Mouse (Mus musculus) midbrain, embryonic 15.5 days (tissue): ENCODE measurements around the gene Fam131b. TPM values are rescaled to one million over a fixed set of nuclear protein-coding genes. Genes with fewer than 3 reads are reported as not detected.

Source experiments
- ATAC-seq: fragments of 200-750 bp; cut with Nextera tagmentation; replicated peaks from 2 replicates; pipeline ENCODE4 v1.8.0; 2017; ENCODE audit warnings: moderate TSS enrichment
- H3K27ac ChIP-seq: fragments of 300-500 bp; sonication (generic); 2 replicates; pipeline ENCODE4 v1.5.1; 2015; ENCODE audit warnings: mild to moderate bottlenecking, inconsistent platforms
- H3K27me3 ChIP-seq: fragments of 300-500 bp; sonication (generic); replicated peaks from 2 replicates; pipeline ENCODE4 v1.6.1; 2015; ENCODE audit warnings: inconsistent platforms
- H3K36me3 ChIP-seq: fragments of 300-500 bp; sonication (generic); replicated peaks from 2 replicates; pipeline ENCODE4 v1.6.1; 2015; ENCODE audit warnings: inconsistent platforms
- H3K4me1 ChIP-seq: fragments of 300-500 bp; sonication (generic); 2 replicates; pipeline ENCODE4 v1.6.1; 2015; ENCODE audit warnings: inconsistent platforms
- H3K4me2 ChIP-seq: fragments of 300-500 bp; sonication (generic); 2 replicates; pipeline ENCODE4 v1.6.1; 2015; ENCODE audit warnings: inconsistent platforms, mild to moderate bottlenecking, moderate library complexity
- H3K4me3 ChIP-seq: fragments of 300-500 bp; sonication (generic); 2 replicates; pipeline ENCODE4 v1.5.1; 2015; ENCODE audit warnings: mild to moderate bottlenecking, inconsistent platforms
- H3K9ac ChIP-seq: fragments of 300-500 bp; sonication (generic); 2 replicates; pipeline ENCODE4 v1.6.1; 2015; ENCODE audit warnings: mild to moderate bottlenecking, inconsistent platforms
- H3K9me3 ChIP-seq: fragments of 300-500 bp; sonication (generic); 2 replicates; pipeline ENCODE4 v1.6.1; 2016; ENCODE audit warnings: inconsistent platforms
- WGBS: fragments of 180-500 bp; shearing (Covaris S2); methylation state at CpG from one replicate; pipeline ENCODE4 v1.1.7; 2015; ENCODE audit warnings: mixed read lengths; 5-methylcytosine and 5-hydroxymethylcytosine counted together
- polyA plus RNA-seq: library from polyadenylated mRNA; unstranded; fragments of >200 nt; fragmentation: Nextera tagmentation; extraction: Ambion mirVana; gene quantifications from 2 replicates; pipeline ENCODE4 v1.2.1, GENCODE M21; 2015

The Fam131b gene
- polyA plus RNA-seq, 1 experiment from 2014 or later, result 8.0 TPM

DNA sequence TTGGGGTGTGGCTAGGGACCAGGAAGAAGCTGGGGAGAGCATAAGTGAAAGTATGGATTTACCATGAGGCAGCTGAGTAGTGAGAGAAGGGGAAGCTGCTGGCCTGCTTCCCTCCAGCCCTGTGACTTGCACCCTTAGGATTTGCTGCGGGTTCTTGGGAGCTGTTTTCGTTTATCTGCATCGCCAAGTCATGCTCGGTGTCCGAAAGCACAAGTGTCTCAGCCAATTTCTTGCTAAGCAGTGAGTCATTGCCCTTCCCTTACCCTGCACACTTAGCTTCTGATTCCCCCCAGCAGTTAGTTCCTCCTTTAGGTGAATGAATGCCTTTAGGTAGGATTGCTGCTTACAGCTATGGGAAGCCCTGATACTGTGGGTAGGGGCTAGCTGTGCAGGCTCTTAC is 25.1 kb downstream of the Fam131b start:
- 94% methylated on average over 5 of the region's 5 CpGs for WGBS
- no peaks in the 10 kb centered on the region for H3K4me1 ChIP-seq
- no peak overlapping the region for H3K4me3 ChIP-seq
- no peak overlapping the region for H3K4me2 ChIP-seq
- H3K9ac ChIP-seq, result no peak overlapping the region
- peaks cover 17% of the 10 kb centered on the region; the same call in 1 of the 2 replicates for H3K36me3 ChIP-seq
- no peak overlapping the region for H3K27ac ChIP-seq
- no peaks in the 10 kb centered on the region for H3K9me3 ChIP-seq
- no peak for ATAC-seq
- H3K27me3 ChIP-seq, result no peaks in the 10 kb centered on the region

DNA sequence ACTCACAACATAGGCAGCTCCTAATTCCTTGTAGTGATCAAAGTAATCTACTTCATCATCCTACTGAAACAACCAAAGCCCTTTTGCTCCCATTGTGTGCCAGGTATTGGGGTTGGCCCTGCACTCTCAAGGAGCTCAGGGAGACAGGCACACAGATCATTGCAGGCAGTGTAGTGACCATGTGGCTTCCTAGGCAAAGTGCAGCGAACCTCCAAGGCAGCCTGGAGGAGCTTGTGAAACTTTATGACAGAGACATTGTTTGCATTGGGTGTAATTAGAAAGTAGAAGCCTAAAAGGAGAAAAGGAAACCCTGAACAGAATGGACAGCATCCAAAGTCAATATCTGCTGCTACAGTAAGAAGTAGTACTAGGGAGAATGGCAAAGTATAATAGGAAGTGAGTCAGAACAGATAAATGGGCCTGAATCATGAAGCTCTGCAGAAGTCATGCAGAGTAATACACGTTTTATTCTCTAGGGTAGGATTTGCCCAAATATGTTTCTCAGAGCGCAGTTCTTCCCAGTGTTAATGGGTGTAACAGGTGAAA is 28.8 kb downstream of the Fam131b start:
- Histone ChIP-seq H3K4me3 (no peak overlapping the region), H3K9ac (no peak overlapping the region), H3K36me3 (peaks cover 30% of the 10 kb centered on the region; the same call in 1 of the 2 replicates), H3K27ac (no peak overlapping the region), H3K27me3 (no peaks in the 10 kb centered on the region), H3K9me3 (no peaks in the 10 kb centered on the region), H3K4me2 (no peak overlapping the region), H3K4me1 (no peaks in the 10 kb centered on the region)
- ATAC-seq, result no peak
- WGBS, result 87% methylated on average over 3 of the region's 3 CpGs

GRCm38 (mm10) chr6:42293327-42293726 is 31.1 kb downstream of the Fam131b start:
- no peaks in the 10 kb centered on the region for H3K9me3 ChIP-seq
- no peaks in the 10 kb centered on the region for H3K4me1 ChIP-seq
- ATAC-seq, result no peak
- H3K4me3 ChIP-seq, result no peak overlapping the region
- WGBS, result 90% methylated on average over 6 of the region's 6 CpGs
- H3K9ac ChIP-seq, result no peak overlapping the region
- H3K27ac ChIP-seq, result no peak overlapping the region
- H3K4me2 ChIP-seq, result no peak overlapping the region
- H3K36me3 ChIP-seq, result peaks cover 20% of the 10 kb centered on the region; the same call in 1 of the 2 replicates
- no peaks in the 10 kb centered on the region for H3K27me3 ChIP-seq

- Histone ChIP-seq H3K36me3 (peaks cover 17% of the 10 kb centered on the region; the same call in 1 of the 2 replicates), H3K27ac (no peak overlapping the region), H3K27me3 (no peaks in the 10 kb centered on the region), H3K4me2 (no peak overlapping the region), H3K9ac (no peak overlapping the region), H3K4me3 (no peak overlapping the region), H3K4me1 (no peaks in the 10 kb centered on the region), H3K9me3 (no peaks in the 10 kb centered on the region)
- ATAC-seq, result no peak
Observed at GRCm38 (mm10) chr6:42287562-42287961, 36.9 kb downstream of the Fam131b start.

GRCm38 (mm10) chr6:42286448-42286847 is 38.0 kb downstream of the Fam131b start, which contains the start of gene Clcn1:
Gene Clcn1, plus strand, starts transcription at chr6:42286685.
- H3K4me1 ChIP-seq, result no peaks in the 10 kb centered on the region
- no peak within 1 kb of the TSS for H3K4me2 ChIP-seq
- peak; percentile 38; the same call in 1 of the 2 replicates for ATAC-seq
- peaks cover 22% of the 10 kb centered on the region; the same call in 1 of the 2 replicates for H3K36me3 ChIP-seq
- no peaks in the 10 kb centered on the region for H3K9me3 ChIP-seq
- H3K4me3 ChIP-seq, result no peak within 1 kb of the TSS
- H3K27ac ChIP-seq, result no peak within 1 kb of the TSS
- H3K27me3 ChIP-seq, result no peaks in the 10 kb centered on the region
- H3K9ac ChIP-seq, result no peak within 1 kb of the TSS
- WGBS, result 85% methylated on average over 5 of the region's 5 CpGs

DNA sequence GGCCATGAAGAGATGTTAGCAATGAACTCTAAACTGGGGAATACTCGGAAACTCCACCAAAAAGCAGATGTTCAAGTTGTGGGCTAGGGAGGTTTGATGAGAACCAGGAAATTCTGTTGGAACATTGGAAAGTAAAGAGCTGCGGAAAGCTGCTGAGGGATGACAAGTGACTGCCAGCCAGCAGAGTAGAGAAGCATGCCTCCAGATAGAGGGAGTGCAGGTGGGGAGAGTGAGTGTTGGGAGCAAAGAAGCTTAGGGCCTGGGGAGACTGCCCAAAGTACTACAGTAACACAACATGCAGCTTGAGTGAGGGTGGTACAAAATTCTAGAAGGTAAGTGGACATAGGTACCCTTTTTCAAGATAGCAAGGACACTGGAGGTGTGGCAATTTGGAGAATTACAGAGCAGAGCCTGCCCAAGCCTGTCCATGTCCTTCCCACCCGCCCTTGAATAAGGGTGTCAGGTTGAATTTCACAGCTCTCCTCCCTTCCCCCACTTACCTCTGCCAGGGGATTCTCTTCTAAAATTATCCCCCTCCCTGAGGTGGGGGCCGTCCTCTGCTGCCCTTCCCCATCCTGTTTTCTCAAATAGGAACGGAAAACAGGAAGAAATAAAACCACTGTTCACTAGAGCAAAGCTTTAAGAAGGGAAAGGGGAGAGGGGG is 41.4 kb downstream of the Fam131b start:
- peaks cover 51% of the 10 kb centered on the region for H3K36me3 ChIP-seq
- H3K9me3 ChIP-seq, result no peaks in the 10 kb centered on the region
- ATAC-seq, result no peak
- no peak overlapping the region for H3K9ac ChIP-seq
- H3K4me2 ChIP-seq, result no peak overlapping the region
- no peaks in the 10 kb centered on the region for H3K27me3 ChIP-seq
- H3K27ac ChIP-seq, result no peak overlapping the region
- no peaks in the 10 kb centered on the region for H3K4me1 ChIP-seq
- WGBS, result 75% methylated on average over 5 of the region's 5 CpGs
- H3K4me3 ChIP-seq, result no peak overlapping the region

DNA sequence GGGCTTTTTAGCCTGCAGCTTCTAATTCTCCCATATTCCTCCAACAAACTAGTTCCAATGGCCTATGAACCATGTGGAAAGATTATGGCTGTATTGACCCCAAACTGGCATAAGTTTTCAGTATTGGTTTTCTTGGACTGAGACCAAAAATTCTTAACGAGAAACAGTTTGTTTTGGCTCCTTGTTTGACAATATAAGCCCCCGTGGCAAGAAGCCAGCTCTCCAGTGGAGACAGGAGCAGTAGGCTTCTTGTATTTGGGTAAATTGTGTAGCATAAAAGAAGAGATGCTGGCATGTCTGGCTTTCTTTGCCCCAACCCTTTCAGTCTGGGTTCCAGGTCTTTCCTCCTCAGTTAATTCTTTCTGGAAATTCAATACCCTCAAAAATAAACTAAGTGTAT is 48.3 kb downstream of the Fam131b start:
- H3K27me3 ChIP-seq, result no peaks in the 10 kb centered on the region
- H3K4me2 ChIP-seq, result no peak overlapping the region
- 60% methylated on average over 2 of the region's 2 CpGs for WGBS
- no peaks in the 10 kb centered on the region for H3K9me3 ChIP-seq
- no peak overlapping the region for H3K27ac ChIP-seq
- no peak overlapping the region for H3K4me3 ChIP-seq
- H3K4me1 ChIP-seq, result 0 out of 2 replicates have a peak, but pooled peaks cover 3% of the 10 kb centered on the region
- H3K36me3 ChIP-seq, result peaks cover 71% of the 10 kb centered on the region
- no peak overlapping the region for H3K9ac ChIP-seq
- no peak for ATAC-seq

- H3K4me2 ChIP-seq, result no peak overlapping the region
- H3K27me3 ChIP-seq, result no peaks in the 10 kb centered on the region
- no peak overlapping the region for H3K4me3 ChIP-seq
- peaks cover 22% of the 10 kb centered on the region for H3K4me1 ChIP-seq
- no peak overlapping the region for H3K9ac ChIP-seq
- H3K27ac ChIP-seq, result no peak overlapping the region
- no peaks in the 10 kb centered on the region for H3K9me3 ChIP-seq
- ATAC-seq, result no peak
- H3K36me3 ChIP-seq, result peaks cover 55% of the 10 kb centered on the region
Observed at GRCm38 (mm10) chr6:42270817-42271216, 53.6 kb downstream of the Fam131b start.

DNA sequence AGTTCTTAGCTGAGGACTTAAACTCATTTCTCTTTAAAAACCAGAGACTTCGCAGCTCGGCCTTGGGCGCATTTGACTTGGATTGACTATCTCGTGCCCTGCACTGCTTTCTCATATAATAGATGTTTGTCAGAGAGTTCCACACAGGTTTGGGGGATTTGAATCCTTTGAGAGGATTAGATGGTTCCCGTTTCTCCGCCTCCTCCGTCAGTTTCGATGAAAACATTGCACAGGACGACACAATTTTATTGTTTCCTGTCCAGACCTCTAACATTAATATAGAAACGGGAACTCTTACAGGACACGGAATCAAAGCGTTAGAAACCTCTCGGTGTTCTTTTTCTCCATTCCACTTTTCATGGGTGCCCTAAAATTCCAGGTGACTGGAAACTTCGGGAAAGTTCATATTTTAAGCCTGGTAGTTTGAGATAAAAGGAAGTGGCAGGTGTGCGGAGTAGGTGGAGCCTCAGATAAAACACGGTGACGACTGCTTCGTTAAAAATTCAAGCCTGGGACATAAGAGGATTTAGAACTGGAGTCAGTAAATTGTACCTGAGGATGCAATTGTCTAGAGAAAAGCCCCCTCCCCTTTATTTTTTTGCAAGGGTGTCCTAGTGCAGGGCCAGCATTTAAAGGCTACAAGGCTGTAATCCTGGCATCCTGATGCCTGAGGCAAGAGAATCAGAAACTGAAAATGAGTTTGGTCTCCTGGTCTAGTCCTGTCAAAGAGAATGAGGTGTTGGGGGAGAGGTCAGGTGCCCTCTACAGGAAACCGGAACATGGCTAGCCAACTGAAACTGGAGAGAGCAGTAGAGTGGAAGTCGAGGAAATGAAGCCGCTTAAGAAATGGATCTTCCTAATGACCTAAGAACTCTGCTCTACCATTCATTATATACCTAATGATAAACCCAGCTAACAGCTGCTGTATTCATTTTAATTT is 58.8 kb downstream of the Fam131b start:
- H3K36me3 ChIP-seq, result peaks cover 29% of the 10 kb centered on the region

More for the DNA sequence above, 58.8 kb downstream of the Fam131b start:
- peak; percentile 2 for ATAC-seq
- peak overlapping the region; percentile 91 for H3K27ac ChIP-seq
- H3K27me3 ChIP-seq, result no peaks in the 10 kb centered on the region
- H3K4me3 ChIP-seq, result peak overlapping the region; percentile 62
- H3K4me1 ChIP-seq, result peaks cover 23% of the 10 kb centered on the region
- no peaks in the 10 kb centered on the region for H3K9me3 ChIP-seq
- H3K4me2 ChIP-seq, result peak overlapping the region; percentile 78
- H3K9ac ChIP-seq, result peak overlapping the region; percentile 80
- 1% methylated on average over 21 of the region's 21 CpGs for WGBS

Other genes starting within 250 kb of the Fam131b start
- gene Tas2r139, start 183.7 kb downstream of the Fam131b start, polyA plus RNA-seq, result not detected in 2 replicates
- gene Tas2r144, start 109.3 kb downstream of the Fam131b start, polyA plus RNA-seq, result not detected in 2 replicates
- gene Gstk1, start 78.7 kb downstream of the Fam131b start, polyA plus RNA-seq, result 8.7 and 10.1 TPM in 2 replicates
- not detected in 2 replicates for gene Tmem139, start 62.7 kb downstream of the Fam131b start, polyA plus RNA-seq
- 45.9 and 47.7 TPM in 2 replicates for gene Casp2, start 59.7 kb downstream of the Fam131b start, polyA plus RNA-seq
- 1.7 and 2.6 TPM in 2 replicates for gene Clcn1, start 38.0 kb downstream of the Fam131b start, polyA plus RNA-seq
- 54.9 and 56.0 TPM in 2 replicates for gene Zyx, start 25.0 kb upstream of the Fam131b start, polyA plus RNA-seq
- 0.37 and 0.43 TPM in 2 replicates for gene Epha1, start 48.6 kb upstream of the Fam131b start, polyA plus RNA-seq
- gene Tas2r143, start 75.6 kb upstream of the Fam131b start, polyA plus RNA-seq, result not detected in 2 replicates
- gene Tas2r135, start 80.8 kb upstream of the Fam131b start, polyA plus RNA-seq, result not detected in 2 replicates
- not detected in 2 replicates for gene Tas2r126, start 109.9 kb upstream of the Fam131b start, polyA plus RNA-seq
- gene Olfr458, start 140.6 kb upstream of the Fam131b start, polyA plus RNA-seq, result not detected in 2 replicates
- gene Olfr457, start 151.7 kb upstream of the Fam131b start, polyA plus RNA-seq, result not detected in 2 replicates
- not detected in 2 replicates for gene Olfr456, start 162.6 kb upstream of the Fam131b start, polyA plus RNA-seq
- gene Olfr455, start 222.9 kb upstream of the Fam131b start, polyA plus RNA-seq, result not detected in 2 replicates